Mouse (Mus musculus): ENCODE results near the gene Xrn2.

Gene Xrn2

DNA sequence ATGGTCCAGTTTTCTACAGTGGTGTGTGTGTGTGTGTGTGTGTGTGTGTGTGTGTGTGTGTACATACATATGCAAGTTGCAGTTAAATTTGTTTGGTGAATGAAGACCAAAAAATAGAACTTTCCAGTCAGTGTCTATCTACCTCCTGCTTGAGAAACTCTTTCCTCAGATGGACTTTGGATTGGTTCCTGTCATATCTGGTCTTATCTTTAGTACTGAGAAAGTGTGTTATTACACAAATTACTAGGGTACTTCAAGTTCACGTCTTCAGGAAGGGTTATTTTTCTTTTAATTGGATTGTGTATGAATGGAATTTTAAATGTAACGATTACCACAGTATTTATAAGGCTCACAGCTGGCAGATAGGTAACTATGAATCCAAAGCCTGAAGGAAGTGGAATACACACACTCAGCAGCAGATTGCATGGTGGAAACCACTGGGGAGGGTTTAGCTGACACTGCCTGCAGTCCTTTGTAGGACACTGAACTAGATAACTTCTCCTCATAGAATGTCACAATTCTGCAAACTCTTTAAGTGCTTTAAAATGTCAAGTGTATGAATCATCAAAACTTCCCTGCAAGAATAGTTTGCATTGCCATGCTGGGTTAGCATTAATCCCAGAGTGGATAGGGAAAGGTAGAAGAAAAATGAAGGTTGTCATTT lies 40.6 kb downstream of the Xrn2 start:
- DNase-seq (ENCODE audit: low read depth, low spot score) = no peak

DNA sequence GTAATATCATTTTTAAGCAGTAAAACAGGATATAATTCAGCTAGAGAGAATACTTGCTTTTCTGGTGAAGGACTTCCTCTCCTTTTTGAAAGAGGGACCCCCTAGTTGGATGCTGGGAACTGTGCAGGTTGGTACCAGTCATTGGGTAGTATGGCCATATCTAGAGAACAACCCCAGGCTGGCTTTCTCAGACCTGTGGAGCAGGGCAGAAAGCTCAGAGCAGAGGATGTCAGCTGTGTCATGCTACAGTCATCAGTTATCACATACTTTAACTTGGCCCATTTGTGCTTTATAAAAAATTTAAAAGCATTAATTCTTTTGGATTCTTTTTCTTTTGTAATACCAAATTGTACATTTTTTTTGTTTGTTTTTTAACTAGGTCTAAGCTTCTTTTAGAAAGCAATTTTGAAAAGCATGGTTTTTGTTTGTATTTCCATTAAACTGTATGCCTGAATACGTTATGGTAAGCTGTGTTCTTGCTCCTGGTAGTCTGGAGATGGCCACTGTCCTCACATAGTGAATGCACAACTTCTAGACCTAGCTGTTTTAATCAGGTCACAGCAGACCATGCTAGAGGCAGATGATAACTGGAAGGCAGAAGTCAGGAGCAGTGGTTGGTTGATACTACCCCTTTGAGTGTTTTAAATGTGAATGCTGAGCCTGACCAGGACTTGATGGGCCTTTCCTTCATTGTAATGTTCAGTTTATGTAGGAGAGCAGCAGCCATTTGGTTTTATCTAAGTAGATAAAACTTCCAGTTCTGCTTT lies 54.9 kb downstream of the Xrn2 start:
- no peak for DNase-seq (ENCODE audit: low read depth, low spot score)

DNA sequence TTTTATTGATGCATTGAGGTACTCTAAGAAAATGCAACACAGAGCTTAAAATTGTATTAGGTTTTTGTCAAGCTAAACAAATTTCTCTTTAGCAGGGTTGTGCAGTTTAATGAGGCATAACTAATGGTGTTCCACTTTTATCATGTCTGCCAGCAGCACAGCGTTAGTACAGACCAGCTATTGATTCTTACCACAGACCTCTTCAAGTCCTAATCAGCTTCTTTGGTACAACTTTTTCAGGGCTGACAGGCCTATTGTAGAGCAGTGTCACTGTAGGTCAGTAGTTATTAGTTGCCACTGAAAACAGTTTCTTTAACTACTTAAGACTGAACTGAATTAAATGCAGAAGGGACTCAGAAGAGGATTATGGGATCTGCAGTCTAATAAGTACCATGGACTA lies 56.3 kb downstream of the Xrn2 start:
- DNase-seq (ENCODE audit: low read depth, low spot score) = no peak

DNA sequence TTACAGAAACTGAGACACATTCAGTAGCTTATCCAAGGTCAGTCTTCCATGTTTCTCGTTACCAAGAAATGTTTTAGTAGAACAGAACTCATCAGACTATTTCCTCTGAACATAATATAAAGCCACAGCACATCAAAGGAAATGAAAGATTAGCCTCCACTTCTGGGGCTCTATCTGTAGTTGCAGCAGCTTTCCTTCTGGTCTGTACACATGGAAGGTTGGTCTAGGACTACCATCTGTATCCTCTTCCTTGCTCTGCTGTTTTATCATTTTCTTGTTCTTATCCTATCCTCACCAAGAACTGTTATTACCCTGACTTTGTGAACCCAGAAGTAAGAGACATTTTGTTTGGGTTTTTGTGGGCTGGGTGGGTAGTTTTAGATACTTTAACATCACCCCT lies 57.5 kb downstream of the Xrn2 start:
- no peak for DNase-seq (ENCODE audit: low read depth, low spot score)

DNA sequence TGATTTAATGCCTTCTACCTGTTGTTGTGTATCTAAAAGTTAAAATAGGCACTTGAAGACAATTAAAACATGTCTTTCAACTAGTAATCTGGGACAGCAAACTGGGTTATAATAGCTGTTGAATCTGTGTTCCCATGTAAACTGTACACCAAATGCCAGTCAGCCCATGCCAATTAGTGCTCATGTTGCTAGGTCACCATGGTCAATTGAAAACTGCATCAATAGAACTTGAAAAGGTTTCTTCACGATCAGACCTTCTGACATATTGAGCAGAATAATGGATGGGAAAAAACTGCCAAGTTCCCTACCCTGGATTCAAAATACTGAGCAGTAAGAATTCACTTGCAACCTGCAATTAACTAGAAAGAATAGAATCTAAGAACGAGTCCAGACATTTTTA lies 61.2 kb downstream of the Xrn2 start:
- DNase-seq (ENCODE audit: low read depth, low spot score) = no peak

DNA sequence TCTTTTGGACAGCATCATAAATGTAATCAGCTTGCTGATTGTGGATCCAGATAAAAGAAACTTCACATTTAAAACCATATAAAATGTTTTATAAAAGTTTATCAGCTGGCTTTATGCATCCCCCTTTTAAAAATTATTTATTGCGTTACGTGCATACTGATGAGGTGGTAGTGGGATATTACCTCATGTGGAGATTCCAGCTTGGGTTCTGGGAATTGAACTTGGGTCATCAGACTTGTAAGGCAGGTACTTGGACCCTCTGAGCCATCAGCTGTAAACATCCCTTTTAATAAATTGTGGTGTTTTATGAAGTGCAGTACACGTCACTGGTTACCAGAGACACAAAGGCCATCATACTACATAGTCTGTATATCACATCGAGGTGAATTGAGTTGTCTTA lies 61.6 kb downstream of the Xrn2 start:
- DNase-seq (ENCODE audit: low read depth, low spot score) = no peak

DNA sequence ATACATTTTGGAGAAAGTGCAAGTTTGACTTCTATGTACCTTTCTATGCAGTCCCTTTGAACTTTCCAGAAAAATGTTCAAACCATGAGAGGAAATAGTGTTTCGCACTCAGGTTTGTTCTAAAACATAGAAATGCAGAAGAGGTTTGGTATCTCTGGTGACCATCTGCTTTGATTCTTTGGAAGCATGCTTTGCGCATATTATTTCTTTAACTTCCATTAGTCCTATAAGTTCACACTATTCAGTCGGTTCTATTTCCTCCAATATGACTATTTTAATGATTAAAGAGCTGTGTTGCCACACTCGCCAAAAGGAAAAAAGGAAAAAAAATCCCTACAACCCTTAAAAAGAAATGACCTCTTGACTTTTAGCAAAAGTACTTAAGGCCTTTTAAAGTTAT lies 69.6 kb downstream of the Xrn2 start:
- no peak for DNase-seq (ENCODE audit: low read depth, low spot score)

DNA sequence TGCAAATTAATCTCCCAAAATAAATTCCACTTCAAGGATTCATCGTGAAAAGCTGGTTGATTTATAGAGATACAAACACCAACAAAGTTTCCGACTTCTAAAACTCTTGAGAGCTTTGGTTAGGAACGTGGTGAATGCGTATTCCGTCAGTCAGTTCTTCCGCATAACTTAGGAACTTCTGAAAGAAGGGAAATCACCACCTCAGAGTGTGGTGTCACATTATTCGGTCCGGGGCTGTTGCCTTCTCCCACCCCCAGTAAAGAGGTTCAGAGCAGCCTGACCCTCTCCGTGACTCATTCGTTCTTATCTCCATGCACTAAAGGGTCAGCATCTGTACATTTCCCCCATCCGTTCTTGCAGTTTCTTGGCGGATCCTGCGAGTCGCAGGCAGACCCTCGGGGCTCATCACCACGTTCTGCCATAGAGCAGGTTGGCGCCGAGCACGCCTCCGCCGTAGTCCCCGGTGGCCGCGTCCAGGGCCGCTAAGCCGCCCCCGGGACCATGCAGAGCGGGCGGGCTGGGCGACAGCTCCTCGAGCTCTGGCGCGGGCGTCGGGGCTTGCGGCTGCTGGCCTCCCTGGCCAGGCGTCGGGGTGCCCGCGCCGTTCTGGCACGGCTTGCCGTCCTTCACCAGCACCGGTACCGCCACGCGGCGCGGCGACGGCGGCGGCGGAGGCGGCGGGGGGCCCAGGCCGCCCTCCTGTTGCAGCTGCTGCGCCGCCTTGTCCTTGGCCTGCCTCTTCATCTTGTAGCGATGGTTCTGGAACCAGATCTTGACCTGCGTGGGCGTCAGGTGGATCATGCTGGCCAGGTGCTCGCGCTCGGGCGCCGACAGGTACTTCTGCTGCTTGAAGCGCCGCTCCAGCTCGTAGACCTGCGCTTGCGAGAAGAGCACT lies 70.9 kb downstream of the Xrn2 start:
- DNase-seq (ENCODE audit: low read depth, low spot score) = no peak

DNA sequence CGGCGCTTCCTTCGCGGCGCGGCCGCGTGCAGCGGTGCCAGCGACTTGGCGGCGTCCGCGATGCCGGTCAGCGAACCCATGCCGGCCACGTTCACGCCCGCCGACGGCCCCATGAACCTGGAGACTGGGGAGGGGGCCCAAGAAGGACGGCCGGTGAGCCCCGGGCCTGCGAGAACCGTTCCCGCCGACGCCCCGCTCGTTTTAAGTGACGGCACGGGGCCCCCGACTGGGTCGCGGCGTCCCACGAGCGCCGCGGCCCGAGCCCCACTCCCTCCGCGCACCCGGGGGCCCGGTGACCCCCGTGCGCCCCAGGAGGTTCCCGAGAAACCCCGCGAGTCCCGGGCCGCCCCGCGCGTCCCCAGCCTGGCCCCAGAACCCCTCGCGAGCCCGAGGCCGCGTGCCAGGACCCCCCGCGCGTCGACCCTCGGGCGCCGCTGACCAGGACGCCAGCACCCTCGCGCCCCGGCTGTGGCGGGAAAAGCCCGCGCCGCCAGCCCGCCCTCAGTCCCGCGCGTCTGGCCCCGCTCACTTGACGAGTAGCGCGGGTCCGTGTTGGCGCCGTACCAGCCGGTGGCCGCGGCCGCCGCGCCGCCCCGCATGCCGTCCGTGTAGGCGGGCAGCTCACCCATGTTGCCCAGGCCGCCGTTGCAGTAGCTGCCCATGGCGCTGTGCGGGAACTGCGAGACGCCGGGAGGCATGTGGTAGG lies 71.7 kb downstream of the Xrn2 start:
- DNase-seq (ENCODE audit: low read depth, low spot score) = no peak

DNA sequence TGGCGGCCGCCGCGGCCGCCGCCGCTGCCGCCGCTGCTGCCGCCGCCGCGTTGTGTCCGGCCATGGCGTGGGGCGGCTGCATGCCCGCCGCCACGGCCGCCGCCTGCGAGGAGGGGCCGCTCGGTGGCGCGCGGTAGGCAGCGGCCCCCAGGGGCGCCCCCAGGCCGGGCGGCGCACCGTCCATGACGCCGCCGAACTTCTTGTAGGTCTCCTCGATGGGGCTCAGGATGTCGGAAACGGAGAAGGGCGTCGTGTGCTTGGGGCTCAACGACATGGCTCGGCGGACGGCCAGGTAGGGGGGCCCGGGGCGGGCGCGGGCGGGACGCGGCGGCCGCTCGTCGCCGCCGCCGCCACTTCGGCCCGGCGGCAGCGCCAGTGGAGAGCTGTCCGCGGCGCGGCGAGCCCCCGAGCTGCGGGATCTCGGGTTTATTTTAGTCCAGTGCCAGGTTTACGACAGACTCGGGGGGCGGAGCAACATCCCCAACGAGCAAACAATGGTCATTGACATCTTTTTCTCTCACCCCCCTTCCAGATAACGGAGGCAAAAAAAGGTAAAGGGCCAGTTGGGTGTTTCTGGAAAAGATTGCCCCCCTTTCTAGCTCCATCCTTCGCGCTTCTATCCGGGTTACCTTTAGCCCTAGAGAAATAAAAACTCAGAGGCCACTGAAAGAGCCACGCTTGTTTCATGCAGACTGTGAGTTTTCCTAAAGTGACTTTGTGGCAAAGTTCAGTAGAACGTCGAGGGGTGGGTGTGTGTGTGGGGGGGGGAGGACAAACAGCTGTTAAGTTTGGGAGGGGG lies 72.5 kb downstream of the Xrn2 start, which contains the start of gene Nkx2-4:
Gene Nkx2-4 (minus strand): TSS at position 374 of the 799 bp plus-strand sequence.
- DNase-seq (ENCODE audit: low read depth, low spot score) = no peak

DNA sequence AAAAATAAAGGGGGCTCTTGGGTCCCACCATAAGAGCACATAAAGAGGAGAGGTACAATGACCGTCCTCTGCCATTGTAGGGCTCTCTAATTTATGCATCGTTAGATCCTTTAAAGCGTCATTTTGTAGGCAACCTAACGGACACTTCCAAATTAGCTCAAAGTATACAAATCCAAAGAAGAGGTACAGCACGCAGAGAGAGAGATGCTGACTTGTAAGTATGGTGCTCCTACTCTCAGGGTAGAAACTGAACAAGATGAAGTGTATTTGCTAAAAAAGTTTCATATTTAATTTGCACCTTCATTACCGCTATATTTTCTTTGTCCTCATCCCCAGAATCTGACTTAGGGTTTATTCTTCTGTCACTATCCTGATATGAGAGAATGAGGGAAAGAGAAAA lies 73.1 kb downstream of the Xrn2 start:
- no peak for DNase-seq (ENCODE audit: low read depth, low spot score)

DNA sequence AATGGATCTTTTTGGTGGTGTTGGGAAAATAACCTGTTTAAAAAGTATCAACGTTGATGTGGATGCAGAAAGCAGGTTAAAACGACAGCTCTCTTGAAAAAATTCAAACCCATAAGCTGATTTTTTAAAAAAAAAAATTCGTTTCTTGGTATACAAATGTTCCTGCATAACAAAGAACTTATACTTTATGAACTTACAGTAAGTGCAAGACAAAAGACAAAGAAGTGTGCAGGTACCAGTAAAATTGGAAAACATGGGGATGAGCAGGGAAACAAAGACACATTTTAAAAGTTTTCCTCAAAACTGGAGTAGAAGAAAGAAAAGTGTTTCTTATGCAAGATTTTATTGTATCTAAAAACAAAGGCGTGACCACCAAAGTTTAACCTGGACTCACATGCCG lies 73.6 kb downstream of the Xrn2 start:
- DNase-seq (ENCODE audit: low read depth, low spot score) = no peak

DNA sequence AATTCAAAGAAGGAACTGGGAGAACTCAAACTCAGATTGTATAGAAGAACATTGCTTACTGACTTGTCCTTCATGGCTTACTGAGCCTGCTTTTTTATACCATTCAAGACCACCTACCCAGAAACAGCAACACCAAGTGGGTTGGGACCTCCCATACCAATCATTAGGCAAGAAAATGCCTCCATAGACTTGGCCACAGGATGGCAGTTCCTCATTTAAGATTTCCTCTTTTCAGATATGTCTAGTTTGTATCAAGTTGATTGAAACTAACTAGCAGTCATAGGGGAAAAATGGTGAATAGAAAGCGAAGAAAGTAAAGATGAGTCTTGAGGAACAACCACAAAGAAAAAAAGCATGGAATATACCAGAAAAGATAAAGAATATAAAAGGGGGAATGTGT lies 106.9 kb downstream of the Xrn2 start:
- DNase-seq (ENCODE audit: low read depth, low spot score) = no peak

DNA sequence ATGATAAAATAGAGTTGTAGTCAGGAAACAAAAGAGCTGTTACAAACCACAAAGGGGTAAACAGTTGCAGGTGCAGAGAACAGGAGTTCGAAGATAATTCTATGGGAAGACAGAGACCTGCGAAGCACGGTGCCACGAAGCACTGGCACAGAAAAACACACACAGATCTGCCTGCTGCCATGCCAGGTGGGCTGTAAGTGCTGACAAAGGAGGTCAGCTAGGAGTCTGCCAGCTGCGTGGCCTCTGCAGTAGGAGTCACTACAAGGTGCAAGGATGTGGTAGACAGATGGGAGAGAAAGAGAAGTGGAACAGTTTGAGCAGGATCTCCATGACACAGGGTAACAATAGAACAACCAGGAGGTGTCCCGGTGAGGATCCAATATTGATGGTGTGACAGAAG lies 114.6 kb downstream of the Xrn2 start:
- DNase-seq (ENCODE audit: low read depth, low spot score) = no peak
